Mouse (Mus musculus) thymus, adult 2 months (tissue): ENCODE data around the gene Dnajc16. TPM values are rescaled to one million over a fixed set of nuclear protein-coding genes. Genes with fewer than 3 reads are reported as not detected.

Source experiments
- DNase-seq: peaks from one replicate; pipeline ENCODE4 v3.0.0; 2021
- H3K27ac ChIP-seq: fragments of 200-500 bp; 2 replicates; pipeline ENCODE4 v1.5.1; 2012; ENCODE audit warnings: low read length, control low read depth; ENCODE audit not compliant: control insufficient read depth, insufficient read depth
- H3K27me3 ChIP-seq: fragments of 200-500 bp; 2 replicates; pipeline ENCODE4 v1.6.1; 2012; ENCODE audit warnings: mild to moderate bottlenecking, low read length, moderate library complexity, mixed read lengths; ENCODE audit not compliant: control insufficient read depth, insufficient read depth
- H3K36me3 ChIP-seq: fragments of 200-500 bp; 2 replicates; pipeline ENCODE4 v1.6.1; 2012; ENCODE audit warnings: mild to moderate bottlenecking, low read length, moderate library complexity; ENCODE audit not compliant: control insufficient read depth, insufficient read depth
- H3K4me1 ChIP-seq: fragments of 200-500 bp; replicated peaks from 2 replicates; pipeline ENCODE4 v1.6.1; 2012; ENCODE audit warnings: low read length; ENCODE audit not compliant: control insufficient read depth, insufficient read depth
- H3K4me3 ChIP-seq: fragments of 200-500 bp; 2 replicates; pipeline ENCODE4 v1.5.1; 2012; ENCODE audit warnings: mild to moderate bottlenecking, low read length, control low read depth, moderate library complexity; ENCODE audit not compliant: control insufficient read depth, insufficient read depth
- CTCF ChIP-seq: fragments of 200-500 bp; IDR thresholded peaks from 2 replicates; pipeline ENCODE4 v1.5.1; 2012; ENCODE audit warnings: mild to moderate bottlenecking, control low read depth, low read length, moderate library complexity, borderline replicate concordance; ENCODE audit not compliant: control insufficient read depth, poor library complexity, insufficient read depth; ENCODE audit errors: extremely low read depth
- POLR2A ChIP-seq: fragments of 200-500 bp; IDR thresholded peaks from 2 replicates; pipeline ENCODE4 v1.6.1; 2012; ENCODE audit warnings: mild to moderate bottlenecking, low read length, control low read depth, moderate library complexity; ENCODE audit not compliant: control insufficient read depth, poor library complexity, insufficient read depth; ENCODE audit errors: extremely low read depth
- WGBS: fragments of 180-500 bp; shearing (Covaris S2); methylation state at CpG from one replicate; pipeline ENCODE4 v1.1.7; 2018; 5-methylcytosine and 5-hydroxymethylcytosine counted together
- polyA plus RNA-seq: library from polyadenylated mRNA; depleted of rRNA; stranded (reverse); fragments of >200 nt; gene quantifications from 2 replicates; pipeline ENCODE4 v1.2.3, GENCODE M21; 2012; rRNA removed

Dnajc16 gene
- polyA plus RNA-seq, 1 experiment: 11.9 TPM

- Histone ChIP-seq H3K4me3 (no peak overlapping the region), H3K27me3 (no peaks in the 10 kb centered on the region), H3K36me3 (no peaks in the 10 kb centered on the region), H3K27ac (no peak overlapping the region), H3K4me1 (peaks cover 10% of the 10 kb centered on the region)
- no peak for TF ChIP-seq CTCF
- DNase-seq: no peak
- 83% methylated on average over 1 of the region's 1 CpGs for WGBS
Measured at GRCm38 (mm10) chr4:141719304-141719703, 71.4 kb downstream of the Dnajc16 start.

GRCm38 (mm10) chr4:141717633-141718032 lies 73.1 kb downstream of the Dnajc16 start:
- no peak for DNase-seq
- H3K36me3 ChIP-seq: peaks cover 6% of the 10 kb centered on the region
- WGBS: 96% methylated on average over 4 of the region's 4 CpGs
- peaks cover 7% of the 10 kb centered on the region; the same call in 1 of the 2 replicates for H3K4me1 ChIP-seq
- no peaks in the 10 kb centered on the region for H3K27me3 ChIP-seq
- no peak for TF ChIP-seq CTCF
- no peak for TF ChIP-seq POLR2A
- no peak overlapping the region for H3K4me3 ChIP-seq
- H3K27ac ChIP-seq: no peak overlapping the region

GRCm38 (mm10) chr4:141715027-141715426 lies 75.7 kb downstream of the Dnajc16 start:
- Histone ChIP-seq H3K4me1 (no peaks in the 10 kb centered on the region; the same call in 1 of the 2 replicates), H3K27ac (no peak overlapping the region), H3K36me3 (peaks cover 14% of the 10 kb centered on the region), H3K27me3 (no peaks in the 10 kb centered on the region), H3K4me3 (no peak overlapping the region)
- TF ChIP-seq CTCF (no peak), POLR2A (no peak)
- WGBS: 89% methylated on average over 2 of the region's 2 CpGs
- no peak for DNase-seq

DNA sequence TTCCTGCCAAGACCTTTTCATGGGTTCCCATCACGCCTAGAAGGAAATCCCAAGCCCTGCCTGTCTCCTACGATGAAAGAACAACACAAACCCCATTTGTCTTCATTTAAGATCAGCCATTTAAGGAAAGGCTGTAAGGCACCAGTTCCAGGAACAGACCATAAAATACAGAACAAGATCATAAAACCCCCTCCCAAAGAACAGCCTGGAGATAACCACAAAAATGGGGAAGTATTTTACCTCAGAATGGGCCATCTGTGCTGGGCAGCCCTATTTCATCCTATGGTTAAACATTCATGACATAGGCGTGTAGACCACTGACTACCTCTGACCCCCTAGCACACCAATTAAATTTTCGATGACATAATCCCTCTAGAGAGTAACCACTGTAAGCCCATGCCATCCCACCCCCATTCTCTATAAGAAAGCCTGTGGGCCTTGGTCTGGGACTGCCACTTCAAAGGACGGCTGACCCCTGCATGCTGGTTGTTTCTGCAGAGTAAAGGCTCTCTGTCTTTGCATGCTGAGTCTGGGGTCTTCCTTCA lies 77.1 kb downstream of the Dnajc16 start:
- Histone ChIP-seq H3K27ac (no peak overlapping the region), H3K4me3 (no peak overlapping the region), H3K36me3 (peaks cover 23% of the 10 kb centered on the region), H3K4me1 (no peaks in the 10 kb centered on the region; the same call in 1 of the 2 replicates), H3K27me3 (no peaks in the 10 kb centered on the region)
- DNase-seq: no peak
- WGBS: 41% methylated on average over 5 of the region's 5 CpGs
- TF ChIP-seq CTCF: no peak
- no peak for TF ChIP-seq POLR2A

- no peaks in the 10 kb centered on the region; the same call in 1 of the 2 replicates for H3K4me1 ChIP-seq
- TF ChIP-seq CTCF (no peak), POLR2A (no peak)
- H3K27me3 ChIP-seq: no peaks in the 10 kb centered on the region
- H3K27ac ChIP-seq: no peak overlapping the region
- no peak overlapping the region for H3K4me3 ChIP-seq
- no peak for DNase-seq
- WGBS: 94% methylated on average over 1 of the region's 1 CpGs
- peaks cover 36% of the 10 kb centered on the region for H3K36me3 ChIP-seq
Measured at GRCm38 (mm10) chr4:141711250-141711649, 79.5 kb downstream of the Dnajc16 start.

Other genes starting within 250 kb of the Dnajc16 start
- 9.5 and 16.2 TPM in 2 replicates for gene Fblim1, start 184.8 kb downstream of the Dnajc16 start, polyA plus RNA-seq
- 1.2 and 2.8 TPM in 2 replicates for gene Tmem82, start 172.3 kb downstream of the Dnajc16 start, polyA plus RNA-seq
- gene Slc25a34, start 167.1 kb downstream of the Dnajc16 start, polyA plus RNA-seq: 2.6 and 12.3 TPM in 2 replicates
- 58.5 and 71.4 TPM in 2 replicates for gene Plekhm2, start 126.0 kb downstream of the Dnajc16 start, polyA plus RNA-seq
- 8.5 and 14.4 TPM in 2 replicates for gene Rsc1a1, start 105.3 kb downstream of the Dnajc16 start, polyA plus RNA-seq
- 15.6 and 25.5 TPM in 2 replicates for gene Ddi2, start 67.5 kb downstream of the Dnajc16 start, polyA plus RNA-seq
- 0.18 and 0.92 TPM in 2 replicates for gene Agmat, start 44.3 kb downstream of the Dnajc16 start, polyA plus RNA-seq
- 16.0 and 16.9 TPM in 2 replicates for gene Casp9, start 2.7 kb upstream of the Dnajc16 start, polyA plus RNA-seq
- 0.46 and 2.1 TPM in 2 replicates for gene Cela2a, start 35.2 kb upstream of the Dnajc16 start, polyA plus RNA-seq
- 0.35 and 0.43 TPM in 2 replicates for gene Ctrc, start 55.4 kb upstream of the Dnajc16 start, polyA plus RNA-seq
- gene Efhd2, start 84.0 kb upstream of the Dnajc16 start, polyA plus RNA-seq: 120 and 128 TPM in 2 replicates
- gene Fhad1, start 224.2 kb upstream of the Dnajc16 start, polyA plus RNA-seq: 0.78 and 1.1 TPM in 2 replicates